Mouse (Mus musculus) spleen, adult 2 months (tissue): ENCODE measurements around the gene Fignl1.

Experiments used
- CTCF ChIP-seq: fragments of 200-500 bp; IDR thresholded peaks from 2 replicates; pipeline ENCODE4 v1.5.1; 2011; ENCODE audit warnings: mild to moderate bottlenecking, inconsistent platforms; ENCODE audit not compliant: insufficient read depth, insufficient read length, insufficient replicate concordance; ENCODE audit errors: extremely low read depth
- POLR2A ChIP-seq: fragments of 200-500 bp; IDR thresholded peaks from 2 replicates; pipeline ENCODE4 v1.6.1; 2011; ENCODE audit warnings: low read depth, low read length, inconsistent platforms

GRCm38 (mm10) chr11:11811906-11812480 lies 3.2 kb upstream of the Fignl1 start:
- TF ChIP-seq POLR2A, result no peak
- peak; percentile 77; the same call in 1 of the 2 replicates for TF ChIP-seq CTCF
